Mouse (Mus musculus): ENCODE data around the gene Plbd2. TPM values are rescaled to one million over a fixed set of nuclear protein-coding genes. Genes with fewer than 3 reads are reported as not detected.
A peak's percentile ranks its signal among the peaks of the same experiment; 100 is the strongest.

The Plbd2 gene
- polyA plus RNA-seq, 1 experiment from 2014 or later, result 19.0 TPM

GRCm38 (mm10) chr5:120438991-120439710 lies 64.3 kb downstream of the Plbd2 start:
- Histone ChIP-seq H3K27ac (ENCODE audit: low read length) (no peak overlapping the region), H3K9ac (ENCODE audit: low read depth, low read length) (no peak overlapping the region), H3K36me3 (ENCODE audit: control insufficient read depth, insufficient read depth) (no peaks in the 10 kb centered on the region), H3K27me3 (ENCODE audit: control insufficient read depth, insufficient read depth, low read depth, low read length) (peaks cover 71% of the 10 kb centered on the region), H3K4me3 (ENCODE audit: low read depth, low read length) (no peak overlapping the region), H3K9me3 (replicated peaks; ENCODE audit: control insufficient read depth, low read length) (no peaks in the 10 kb centered on the region), H3K4me1 (ENCODE audit: control insufficient read depth, low read depth, low read length) (no peaks in the 10 kb centered on the region; the same call in 1 of the 2 replicates), H3K4me2 (ENCODE audit: low read depth, low read length) (no peak overlapping the region)
- 2% methylated on average over 27 of the region's 27 CpGs for WGBS (ENCODE audit: insufficient replicate concordance)
- ATAC-seq (ENCODE audit: low read depth), result no peak

- Histone ChIP-seq H3K4me2 (ENCODE audit: low read depth, low read length) (no peak overlapping the region), H3K27ac (ENCODE audit: low read length) (no peak overlapping the region), H3K4me1 (ENCODE audit: control insufficient read depth, low read depth, low read length) (no peaks in the 10 kb centered on the region; the same call in 1 of the 2 replicates), H3K4me3 (ENCODE audit: low read depth, low read length) (no peak overlapping the region), H3K27me3 (ENCODE audit: control insufficient read depth, insufficient read depth, low read depth, low read length) (peaks cover 78% of the 10 kb centered on the region), H3K36me3 (ENCODE audit: control insufficient read depth, insufficient read depth) (no peaks in the 10 kb centered on the region), H3K9me3 (replicated peaks; ENCODE audit: control insufficient read depth, low read length) (no peaks in the 10 kb centered on the region), H3K9ac (ENCODE audit: low read depth, low read length) (no peak overlapping the region)
- no peak for ATAC-seq (ENCODE audit: low read depth)
- 2% methylated on average over 13 of the region's 13 CpGs for WGBS (ENCODE audit: insufficient replicate concordance)
Measured at GRCm38 (mm10) chr5:120438469-120438868, 65.0 kb downstream of the Plbd2 start.

DNA sequence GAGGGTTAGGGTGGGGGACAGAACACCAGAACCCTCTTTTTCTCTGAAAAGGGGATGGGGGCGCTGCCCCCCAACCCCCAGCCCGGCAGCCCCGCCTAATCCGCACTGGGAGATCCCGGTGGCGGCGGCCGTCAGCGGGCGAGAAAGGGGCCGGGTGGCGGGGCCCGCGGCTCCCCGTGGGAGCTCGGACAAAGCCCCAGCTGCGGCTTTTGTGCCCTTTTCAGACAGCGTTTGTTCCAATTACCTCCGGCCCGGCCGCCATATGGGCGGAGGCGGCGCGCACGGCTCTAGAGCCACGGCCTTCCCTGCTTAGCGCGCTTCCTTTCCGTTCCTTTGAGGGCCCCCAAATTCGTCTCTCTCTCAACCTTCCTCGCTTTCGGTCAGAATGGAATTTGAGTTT lies 65.4 kb downstream of the Plbd2 start:
- Histone ChIP-seq H3K27me3 (ENCODE audit: control insufficient read depth, insufficient read depth, low read depth, low read length) (peaks cover 80% of the 10 kb centered on the region), H3K27ac (ENCODE audit: low read length) (no peak overlapping the region), H3K4me3 (ENCODE audit: low read depth, low read length) (no peak overlapping the region), H3K4me2 (ENCODE audit: low read depth, low read length) (no peak overlapping the region), H3K9me3 (replicated peaks; ENCODE audit: control insufficient read depth, low read length) (no peaks in the 10 kb centered on the region), H3K36me3 (ENCODE audit: control insufficient read depth, insufficient read depth) (no peaks in the 10 kb centered on the region), H3K9ac (ENCODE audit: low read depth, low read length) (no peak overlapping the region), H3K4me1 (ENCODE audit: control insufficient read depth, low read depth, low read length) (no peaks in the 10 kb centered on the region; the same call in 1 of the 2 replicates)
- no peak for ATAC-seq (ENCODE audit: low read depth)
- WGBS (ENCODE audit: insufficient replicate concordance), result under 1% methylated on average over 33 of the region's 33 CpGs

GRCm38 (mm10) chr5:120437539-120437938 lies 65.9 kb downstream of the Plbd2 start:
- ATAC-seq (ENCODE audit: low read depth), result no peak
- Histone ChIP-seq H3K4me3 (ENCODE audit: low read depth, low read length) (no peak overlapping the region), H3K36me3 (ENCODE audit: control insufficient read depth, insufficient read depth) (no peaks in the 10 kb centered on the region), H3K9me3 (replicated peaks; ENCODE audit: control insufficient read depth, low read length) (no peaks in the 10 kb centered on the region), H3K4me1 (ENCODE audit: control insufficient read depth, low read depth, low read length) (no peaks in the 10 kb centered on the region; the same call in 1 of the 2 replicates), H3K9ac (ENCODE audit: low read depth, low read length) (no peak overlapping the region), H3K27me3 (ENCODE audit: control insufficient read depth, insufficient read depth, low read depth, low read length) (peaks cover 85% of the 10 kb centered on the region), H3K4me2 (ENCODE audit: low read depth, low read length) (no peak overlapping the region), H3K27ac (ENCODE audit: low read length) (no peak overlapping the region)
- WGBS (ENCODE audit: insufficient replicate concordance), result 2% methylated on average over 17 of the region's 17 CpGs

DNA sequence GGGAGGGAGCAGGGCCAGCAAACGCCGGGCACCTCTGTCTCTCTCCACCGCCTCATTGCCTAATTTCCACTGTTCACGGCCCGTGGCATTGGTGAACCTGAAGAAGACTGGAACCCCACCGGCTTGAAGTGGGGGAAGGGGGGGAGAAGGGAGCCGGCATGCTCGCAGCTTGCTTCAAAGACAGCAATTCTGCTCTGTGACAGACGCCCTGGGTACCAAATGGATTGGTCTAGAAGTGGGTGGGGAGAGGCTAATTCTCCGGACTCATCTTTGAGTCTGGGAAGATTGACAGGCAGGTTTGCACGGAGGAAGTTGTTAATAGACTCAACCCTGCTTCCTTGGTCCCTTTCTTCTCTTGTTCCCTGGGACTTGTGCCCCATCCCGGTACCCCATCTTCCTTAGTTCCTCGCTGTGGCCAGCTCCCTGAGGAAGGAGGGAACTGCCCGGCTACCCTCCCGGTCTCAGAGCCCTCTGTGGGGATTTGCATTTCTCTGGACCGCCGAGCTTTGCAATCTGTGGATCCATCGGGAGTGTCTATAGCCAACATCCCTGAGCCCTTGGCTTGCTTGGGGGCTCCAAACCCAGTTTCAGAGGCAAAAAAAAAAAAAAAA lies 66.4 kb downstream of the Plbd2 start:
- Histone ChIP-seq H3K27me3 (ENCODE audit: control insufficient read depth, insufficient read depth, low read depth, low read length) (peaks cover 90% of the 10 kb centered on the region), H3K4me3 (ENCODE audit: low read depth, low read length) (no peak overlapping the region)
- no peak for ATAC-seq (ENCODE audit: low read depth)

GRCm38 (mm10) chr5:120435731-120436501 lies 67.5 kb downstream of the Plbd2 start:
- H3K9ac ChIP-seq (ENCODE audit: low read depth, low read length), result no peak overlapping the region
- H3K27ac ChIP-seq (ENCODE audit: low read length), result no peak overlapping the region
- no peaks in the 10 kb centered on the region; the same call in 1 of the 2 replicates for H3K4me1 ChIP-seq (ENCODE audit: control insufficient read depth, low read depth, low read length)
- H3K27me3 ChIP-seq (ENCODE audit: control insufficient read depth, insufficient read depth, low read depth, low read length), result peaks cover 100% of the 10 kb centered on the region
- H3K9me3 ChIP-seq (replicated peaks; ENCODE audit: control insufficient read depth, low read length), result no peaks in the 10 kb centered on the region
- peak overlapping the region; percentile 21 for H3K4me3 ChIP-seq (ENCODE audit: low read depth, low read length)
- WGBS (ENCODE audit: insufficient replicate concordance), result 2% methylated on average over 47 of the region's 47 CpGs
- no peak for ATAC-seq (ENCODE audit: low read depth)
- peak overlapping the region; percentile 41; the same call in 1 of the 2 replicates for H3K4me2 ChIP-seq (ENCODE audit: low read depth, low read length)
- no peaks in the 10 kb centered on the region for H3K36me3 ChIP-seq (ENCODE audit: control insufficient read depth, insufficient read depth)

More for the DNA sequence above, 66.4 kb downstream of the Plbd2 start:
- no peaks in the 10 kb centered on the region; the same call in 1 of the 2 replicates for H3K4me1 ChIP-seq (ENCODE audit: control insufficient read depth, low read depth, low read length)
- H3K4me2 ChIP-seq (ENCODE audit: low read depth, low read length), result no peak overlapping the region
- WGBS (ENCODE audit: insufficient replicate concordance), result under 1% methylated on average over 18 of the region's 18 CpGs
- no peaks in the 10 kb centered on the region for H3K36me3 ChIP-seq (ENCODE audit: control insufficient read depth, insufficient read depth)
- no peaks in the 10 kb centered on the region for H3K9me3 ChIP-seq (replicated peaks; ENCODE audit: control insufficient read depth, low read length)
- H3K27ac ChIP-seq (ENCODE audit: low read length), result no peak overlapping the region
- no peak overlapping the region for H3K9ac ChIP-seq (ENCODE audit: low read depth, low read length)

DNA sequence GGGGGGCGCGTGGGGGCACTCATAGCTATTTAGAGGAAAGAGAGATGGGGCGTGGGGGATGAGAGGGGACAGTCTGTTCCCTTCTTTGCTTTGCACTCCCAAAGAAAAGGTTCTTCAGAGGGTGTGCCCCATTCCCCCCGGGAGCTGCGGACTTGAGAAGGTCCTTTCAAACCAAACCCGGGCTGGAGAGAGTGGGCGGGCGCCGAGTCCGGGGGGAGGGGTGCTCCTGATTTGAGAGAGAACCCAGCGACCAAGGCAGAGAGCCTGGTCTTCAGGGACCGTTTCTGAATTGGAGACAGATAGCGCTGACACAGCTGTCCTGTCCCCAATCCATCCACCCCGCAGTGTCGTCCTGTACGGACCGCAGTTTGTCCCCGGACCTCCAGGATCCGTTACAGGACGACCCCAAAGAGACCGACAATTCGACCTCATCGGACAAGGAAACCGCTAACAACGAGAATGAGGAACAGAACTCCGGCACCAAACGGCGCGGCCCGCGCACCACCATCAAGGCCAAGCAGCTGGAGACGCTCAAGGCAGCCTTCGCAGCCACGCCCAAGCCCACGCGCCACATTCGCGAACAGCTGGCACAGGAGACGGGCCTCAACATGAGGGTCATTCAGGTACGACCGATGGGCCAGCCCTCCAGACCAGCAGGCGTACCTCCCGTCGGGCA lies 68.3 kb downstream of the Plbd2 start:
- peaks cover 98% of the 10 kb centered on the region for H3K27me3 ChIP-seq (ENCODE audit: control insufficient read depth, insufficient read depth, low read depth, low read length)
- H3K4me2 ChIP-seq (ENCODE audit: low read depth, low read length), result no peak overlapping the region
- no peak overlapping the region for H3K9ac ChIP-seq (ENCODE audit: low read depth, low read length)
- H3K27ac ChIP-seq (ENCODE audit: low read length), result no peak overlapping the region
- no peaks in the 10 kb centered on the region for H3K9me3 ChIP-seq (replicated peaks; ENCODE audit: control insufficient read depth, low read length)
- 1% methylated on average over 44 of the region's 44 CpGs for WGBS (ENCODE audit: insufficient replicate concordance)
- no peak overlapping the region for H3K4me3 ChIP-seq (ENCODE audit: low read depth, low read length)
- no peaks in the 10 kb centered on the region; the same call in 1 of the 2 replicates for H3K4me1 ChIP-seq (ENCODE audit: control insufficient read depth, low read depth, low read length)
- no peak for ATAC-seq (ENCODE audit: low read depth)
- H3K36me3 ChIP-seq (ENCODE audit: control insufficient read depth, insufficient read depth), result no peaks in the 10 kb centered on the region

DNA sequence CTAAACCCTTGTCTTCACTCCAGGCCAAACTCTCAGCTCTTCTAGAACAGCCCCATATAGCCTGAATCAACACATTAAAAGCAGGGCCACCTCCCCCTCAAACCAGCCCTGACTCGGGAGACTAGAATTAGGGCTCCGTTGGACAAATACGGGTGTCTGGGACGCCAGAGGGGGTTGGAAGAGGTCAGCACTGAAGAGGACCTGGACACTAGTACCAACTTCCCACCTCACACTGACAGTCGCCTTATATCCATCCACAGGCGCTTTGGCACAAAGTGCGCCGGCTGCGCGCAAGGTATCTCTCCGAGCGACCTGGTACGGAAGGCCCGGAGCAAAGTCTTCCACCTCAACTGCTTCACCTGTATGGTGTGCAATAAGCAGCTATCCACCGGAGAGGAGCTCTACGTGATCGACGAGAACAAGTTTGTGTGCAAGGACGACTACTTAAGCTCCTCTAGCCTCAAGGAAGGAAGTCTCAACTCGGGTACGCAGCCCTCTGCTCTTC lies 69.1 kb downstream of the Plbd2 start:
- ATAC-seq (ENCODE audit: low read depth), result no peak
- Histone ChIP-seq H3K4me2 (ENCODE audit: low read depth, low read length) (no peak overlapping the region), H3K36me3 (ENCODE audit: control insufficient read depth, insufficient read depth) (no peaks in the 10 kb centered on the region), H3K27me3 (ENCODE audit: control insufficient read depth, insufficient read depth, low read depth, low read length) (peaks cover 98% of the 10 kb centered on the region), H3K27ac (ENCODE audit: low read length) (no peak overlapping the region), H3K9ac (ENCODE audit: low read depth, low read length) (no peak overlapping the region), H3K4me3 (ENCODE audit: low read depth, low read length) (no peak overlapping the region), H3K9me3 (replicated peaks; ENCODE audit: control insufficient read depth, low read length) (no peaks in the 10 kb centered on the region), H3K4me1 (ENCODE audit: control insufficient read depth, low read depth, low read length) (no peaks in the 10 kb centered on the region; the same call in 1 of the 2 replicates)
- WGBS (ENCODE audit: insufficient replicate concordance), result 4% methylated on average over 21 of the region's 21 CpGs
